8 mouse cellular contexts compared by ENCODE assay signal in genomic region chr2:170133093-170133731, GRCm38 (mm10). TPM values are rescaled to one million over a fixed set of nuclear protein-coding genes. Genes with fewer than 3 reads are reported as not detected.
DNase-seq lines count a peak whose midpoint lies in the region; ATAC-seq and TF ChIP-seq lines count a peak whose summit lies in the region.

No protein-coding gene starts in this region.

- H3K9ac ChIP-seq in heart, embryonic 12.5 days = peak overlapping the region; percentile 71
- peak overlapping the region; percentile 46 for H3K9ac ChIP-seq in kidney, embryonic 15.5 days
- H3K9ac ChIP-seq in liver, adult 2 months (ENCODE audit: low read depth, low read length) = peak overlapping the region; percentile 73

- TF ChIP-seq CTCF in liver, adult 2 months (IDR thresholded peaks at IDR 0.05; ENCODE audit: low read depth, low read length) = no peak

- no peaks in the 10 kb centered on the region for H3K27me3 ChIP-seq in erythroblast, embryonic 14.5 days (ENCODE audit: control insufficient read depth)
- H3K27me3 ChIP-seq in heart, embryonic 12.5 days (replicated peaks) = no peaks in the 10 kb centered on the region
- no peaks in the 10 kb centered on the region for H3K27me3 ChIP-seq in kidney, embryonic 15.5 days
- no peaks in the 10 kb centered on the region for H3K27me3 ChIP-seq in liver, adult 2 months (ENCODE audit: control insufficient read depth, insufficient read depth, low read length)

- H3K4me3 ChIP-seq in erythroblast, embryonic 14.5 days (replicated peaks) = peak overlapping the region; percentile 95
- peak overlapping the region; percentile 49 for H3K4me3 ChIP-seq in heart, embryonic 12.5 days
- H3K4me3 ChIP-seq in kidney, embryonic 15.5 days (replicated peaks) = peak overlapping the region; percentile 93
- peak overlapping the region; percentile 60 for H3K4me3 ChIP-seq in liver, adult 2 months (ENCODE audit: insufficient read depth, low read depth, low read length)

- H3K27ac ChIP-seq in heart, embryonic 12.5 days (ENCODE audit: poor library complexity, severe bottlenecking) = peak overlapping the region; percentile 91
- H3K27ac ChIP-seq in kidney, embryonic 15.5 days = peak overlapping the region; percentile 96
- peak overlapping the region; percentile 92 for H3K27ac ChIP-seq in liver, adult 2 months (replicated peaks; ENCODE audit: insufficient read depth, low read depth, low read length)

- DNase-seq in cerebellum, adult 18-20 months = peak; percentile 6 to 25
- no peak for DNase-seq in cerebellum, adult 11-12 months
- DNase-seq in liver, adult 2 months (ENCODE audit: extremely low read depth, low read depth, low spot score) = peak; percentile 91
- peak; percentile 45 to 70 for DNase-seq in monocyte, adult 2 months (ENCODE audit: low read depth in 1 of 2, low spot score in 2 of 2)
- peak; percentile 61 to 78 for DNase-seq in spleen, postnatal 4 days (ENCODE audit: low spot score in 2 of 2)

- peak; percentile 5; the same call in 1 of the 2 replicates for ATAC-seq in heart, embryonic 12.5 days (ENCODE audit: insufficient number of reproducible peaks, low FRiP score)
- no peak for ATAC-seq in kidney, embryonic 15.5 days (replicated peaks; ENCODE audit: low FRiP score)

- WGBS in heart, embryonic 12.5 days = under 1% methylated on average over 28 of the region's 28 CpGs
- WGBS in kidney, embryonic 15.5 days = under 1% methylated on average over 28 of the region's 28 CpGs
- WGBS in liver, adult 2 months = under 1% methylated on average over 28 of the region's 28 CpGs

- peaks cover 82% of the 10 kb centered on the region for H3K4me1 ChIP-seq in erythroblast, embryonic 14.5 days (ENCODE audit: control insufficient read depth)
- peaks cover 26% of the 10 kb centered on the region for H3K4me1 ChIP-seq in heart, embryonic 12.5 days (replicated peaks)
- peaks cover 45% of the 10 kb centered on the region for H3K4me1 ChIP-seq in kidney, embryonic 15.5 days
- H3K4me1 ChIP-seq in liver, adult 2 months (ENCODE audit: control insufficient read depth, insufficient read depth, low read length) = peaks cover 11% of the 10 kb centered on the region

- peak overlapping the region; percentile 75 for H3K4me2 ChIP-seq in heart, embryonic 12.5 days
- H3K4me2 ChIP-seq in kidney, embryonic 15.5 days = peak overlapping the region; percentile 81

- H3K36me3 ChIP-seq in erythroblast, embryonic 14.5 days (ENCODE audit: control insufficient read depth) = peaks cover 23% of the 10 kb centered on the region
- no peaks in the 10 kb centered on the region for H3K36me3 ChIP-seq in heart, embryonic 12.5 days
- H3K36me3 ChIP-seq in kidney, embryonic 15.5 days = no peaks in the 10 kb centered on the region
- no peaks in the 10 kb centered on the region for H3K36me3 ChIP-seq in liver, adult 2 months (ENCODE audit: control insufficient read depth, insufficient read depth, low read length)

- TF ChIP-seq POLR2A in liver, adult 2 months (IDR thresholded peaks at IDR 0.05; ENCODE audit: extremely low read depth, insufficient read depth, low read length) = no peak

- H3K79me2 ChIP-seq in liver, adult 2 months (ENCODE audit: control insufficient read depth, insufficient read depth, low read length) = peaks cover 12% of the 10 kb centered on the region; the same call in 1 of the 2 replicates

- H3K9me3 ChIP-seq in erythroblast, embryonic 14.5 days (ENCODE audit: control insufficient read depth, low read length) = no peaks in the 10 kb centered on the region
- no peaks in the 10 kb centered on the region for H3K9me3 ChIP-seq in heart, embryonic 12.5 days (replicated peaks)
- H3K9me3 ChIP-seq in kidney, embryonic 15.5 days (replicated peaks) = no peaks in the 10 kb centered on the region

RNA-seq across cellular contexts. Expression of gene Zfp217, which starts 14.7 kb away (rescaled TPM):
- polyA plus RNA-seq in erythroblast, embryonic 14.5 days (2012) = 1.2 and 1.5 TPM in 2 replicates
- polyA plus RNA-seq in heart, embryonic 12.5 days (2016; fragmentation: Nextera tagmentation; extraction: Ambion mirVana) = 3.5 and 3.7 TPM in 2 replicates
- 4.7 and 5.0 TPM in 2 replicates for polyA plus RNA-seq in kidney, embryonic 15.5 days (2015; fragmentation: Nextera tagmentation; extraction: Ambion mirVana)
- 4.2 and 5.6 TPM in 2 replicates for total RNA-seq in liver, adult 2 months (2014; rRNA removed)
- polyA plus RNA-seq in liver, adult 2 months (2012; rRNA removed) = 2.4 and 2.9 TPM in 2 replicates
